Mouse (Mus musculus): ENCODE results near the gene Tpx2.

DNA sequence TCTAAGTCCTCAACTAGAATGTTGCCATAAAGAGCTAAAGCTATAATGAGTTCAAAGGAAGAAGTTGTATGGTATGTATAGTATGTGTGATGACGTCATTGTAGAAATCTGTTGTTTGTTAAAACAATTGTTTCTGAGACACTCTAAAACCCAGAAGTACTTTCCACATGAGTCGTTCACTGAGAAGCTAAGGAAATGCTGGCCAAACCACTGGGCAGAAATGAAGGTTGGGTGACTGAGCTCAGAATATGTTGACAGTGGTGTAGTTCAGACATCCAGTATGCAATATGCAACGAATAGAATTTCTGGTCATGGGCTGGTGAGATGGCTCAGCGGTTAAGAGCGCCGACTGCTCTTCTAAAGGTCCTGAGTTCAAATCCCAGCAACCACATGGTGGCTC lies 15.6 kb downstream of the Tpx2 start:
- TF ChIP-seq CTCF (conservative IDR thresholded peaks at IDR 0.05; ENCODE audit: low read length), result no peak
- TF ChIP-seq POU5F1 (IDR thresholded peaks at IDR 0.05; ENCODE audit: borderline replicate concordance, low read length), result no peak
- no peak for TF ChIP-seq NANOG (IDR thresholded peaks at IDR 0.05; ENCODE audit: borderline replicate concordance, low read length)

Data from E14TG2a.4 (cell line).